Mouse (Mus musculus): ENCODE results near the gene Tnfrsf13c.

The Tnfrsf13c gene

DNA sequence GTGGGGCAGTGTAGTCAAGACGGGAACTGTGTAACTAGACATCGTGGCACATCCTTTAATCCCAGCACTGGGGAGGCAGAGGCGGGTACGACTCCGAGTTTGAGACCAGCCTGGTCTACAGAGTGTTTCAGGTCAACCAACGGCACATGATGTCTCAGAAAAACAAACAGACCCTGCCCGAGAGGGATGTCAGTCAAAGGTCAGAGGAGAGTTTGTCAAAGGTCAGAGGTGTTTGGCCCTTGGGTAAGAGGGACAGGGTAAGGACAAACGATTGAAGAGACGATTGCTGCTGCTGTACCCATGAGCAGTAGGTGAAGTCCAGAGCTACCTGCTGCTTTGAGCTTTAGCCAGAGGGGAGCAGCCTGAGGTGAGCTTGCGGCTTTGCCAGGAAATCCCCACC is 40.6 kb downstream of the Tnfrsf13c start:
- no peak for DNase-seq (ENCODE audit: low spot score in 2 of 2)

DNA sequence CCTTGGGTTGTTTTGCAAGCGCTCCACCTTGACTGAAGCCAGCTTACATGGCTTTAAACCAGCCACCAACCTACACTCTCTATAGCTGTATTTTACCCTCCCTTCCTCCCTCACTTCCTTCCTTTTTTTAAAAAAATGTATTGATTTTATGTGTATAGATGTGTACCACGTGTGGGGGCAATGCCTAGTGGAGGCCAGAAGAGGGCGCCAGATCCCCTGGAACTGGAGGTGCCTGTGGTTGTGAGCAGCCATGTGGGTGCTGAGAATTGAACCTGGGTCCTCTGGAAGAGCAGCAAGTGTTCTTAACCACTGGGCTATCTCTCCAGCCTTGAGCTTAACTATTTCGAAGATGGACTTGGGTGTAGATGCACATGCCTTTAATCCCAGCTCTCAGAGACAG is 41.9 kb downstream of the Tnfrsf13c start:
- no peak for DNase-seq (ENCODE audit: low spot score in 2 of 2)

DNA sequence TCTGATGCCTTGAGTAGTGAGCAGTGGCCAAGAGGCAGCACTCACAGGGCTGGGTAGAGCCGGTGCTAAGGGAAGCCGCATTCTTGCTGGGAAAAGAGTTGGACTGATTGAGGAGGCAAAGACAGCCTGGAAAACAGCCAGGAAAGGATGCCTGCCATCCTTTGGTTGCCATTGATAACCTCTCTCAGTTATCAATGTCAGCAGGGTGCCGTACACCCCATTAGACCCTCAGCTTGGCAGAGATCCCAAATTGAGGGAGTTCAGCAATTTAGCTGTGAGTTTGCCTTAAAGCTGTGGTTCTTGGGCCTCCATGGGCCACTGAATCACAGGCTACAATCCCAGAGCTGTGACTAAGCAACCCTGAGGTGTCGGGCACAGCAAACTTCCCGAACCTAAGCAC is 43.0 kb downstream of the Tnfrsf13c start:
- no peak for DNase-seq (ENCODE audit: low spot score in 2 of 2)

DNA sequence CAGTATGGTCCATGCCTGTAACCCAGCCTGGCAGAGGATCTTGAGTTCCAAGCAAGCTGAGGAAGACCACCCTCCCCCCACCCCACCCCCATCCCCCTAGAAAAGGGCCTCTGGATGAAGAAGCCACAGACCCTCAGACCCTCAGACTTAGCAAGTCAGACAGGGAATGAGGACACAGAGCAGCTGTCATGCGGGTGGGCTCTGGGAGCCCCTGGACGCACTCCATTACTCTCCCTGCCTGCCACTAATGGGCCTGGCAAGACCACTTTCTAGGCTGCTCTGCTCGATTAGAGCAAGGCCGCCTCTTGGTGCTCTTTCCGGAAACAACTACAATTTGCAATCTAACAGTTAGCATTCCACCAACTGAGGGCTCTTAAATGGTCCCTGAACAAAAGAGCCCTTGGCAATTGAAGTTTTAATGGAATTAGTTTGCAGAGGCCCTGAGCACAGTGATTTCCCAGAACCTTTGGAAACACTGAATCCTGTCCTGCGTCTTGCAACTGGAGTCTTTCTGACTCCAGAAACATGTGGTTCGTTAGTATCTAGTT is 46.4 kb downstream of the Tnfrsf13c start:
- DNase-seq (ENCODE audit: low spot score in 2 of 2): no peak

DNA sequence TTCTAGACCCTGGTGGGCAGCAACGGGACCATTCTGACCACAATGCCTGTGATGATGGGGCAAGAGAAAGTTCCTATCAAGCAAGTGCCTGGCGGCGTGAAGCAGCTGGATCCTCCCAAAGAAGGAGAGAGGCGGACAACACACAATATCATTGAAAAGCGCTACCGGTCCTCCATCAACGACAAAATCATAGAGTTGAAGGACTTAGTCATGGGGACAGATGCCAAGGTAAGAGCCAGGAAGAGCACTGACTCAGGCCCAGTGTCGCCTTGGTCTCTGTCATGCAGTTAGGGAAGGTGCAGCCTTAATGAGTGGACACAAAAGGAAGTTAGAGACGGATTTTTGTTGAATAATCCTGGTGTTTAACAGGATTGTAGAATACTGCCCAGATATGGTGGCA is 49.1 kb downstream of the Tnfrsf13c start:
- no peak for DNase-seq (ENCODE audit: low spot score in 2 of 2)

DNA sequence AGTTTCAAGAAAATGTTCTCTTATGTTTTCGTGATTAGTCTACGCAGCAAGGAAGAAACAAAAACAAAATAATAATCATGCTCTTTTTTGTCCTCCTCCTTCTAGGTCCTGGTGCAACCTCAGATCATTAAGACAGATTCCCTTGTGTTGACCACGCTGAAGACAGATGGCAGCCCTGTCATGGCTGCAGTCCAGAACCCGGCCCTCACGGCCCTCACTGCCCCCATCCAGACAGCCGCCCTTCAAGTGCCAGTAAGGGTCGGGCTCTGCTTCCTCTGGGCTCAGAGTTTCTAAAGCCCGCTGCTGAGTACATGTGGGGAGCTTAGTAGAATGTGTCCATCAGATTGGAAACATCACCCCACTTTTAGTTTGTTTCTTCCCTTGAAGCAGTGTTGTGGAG is 51.5 kb downstream of the Tnfrsf13c start:
- no peak for DNase-seq (ENCODE audit: low spot score in 2 of 2)

Data from right cerebral cortex, postnatal 36 days (tissue).